Mouse (Mus musculus) embryonic facial prominence, embryonic 11.5 days (tissue): ENCODE results near the gene C2cd3. TPM values are rescaled to one million over a fixed set of nuclear protein-coding genes. Genes with fewer than 3 reads are reported as not detected.

ENCODE experiments used
- ATAC-seq: fragments of 200-750 bp; cut with Nextera tagmentation; replicated peaks from 2 replicates; pipeline ENCODE4 v1.8.0; 2017; ENCODE audit warnings: low read depth; ENCODE audit not compliant: insufficient number of reproducible peaks, low FRiP score, low TSS enrichment
- DNase-seq: peaks from one replicate; pipeline ENCODE4 v3.0.0-alpha.2; 2015; ENCODE audit warnings: low spot score
- H3K27ac ChIP-seq: fragments of 300-500 bp; sonication (generic); replicated peaks from 2 replicates; pipeline ENCODE4 v1.5.1; 2014; ENCODE audit warnings: mild to moderate bottlenecking, low read depth, low read length, control low read depth
- H3K27me3 ChIP-seq: fragments of 300-500 bp; sonication (generic); 2 replicates; pipeline ENCODE4 v1.6.1; 2014; ENCODE audit warnings: mild to moderate bottlenecking, low read length, moderate library complexity, mixed read lengths; ENCODE audit not compliant: control insufficient read depth, insufficient read depth
- H3K36me3 ChIP-seq: fragments of 300-500 bp; sonication (generic); replicated peaks from 2 replicates; pipeline ENCODE4 v1.6.1; 2014; ENCODE audit warnings: low read depth, mild to moderate bottlenecking, low read length, moderate library complexity, mixed read lengths; ENCODE audit not compliant: control insufficient read depth, insufficient read depth
- H3K4me1 ChIP-seq: fragments of 300-500 bp; sonication (generic); 2 replicates; pipeline ENCODE4 v1.6.1; 2014; ENCODE audit warnings: low read length, mixed read lengths; ENCODE audit not compliant: control insufficient read depth, insufficient read depth
- H3K4me2 ChIP-seq: fragments of 300-500 bp; sonication (generic); 2 replicates; pipeline ENCODE4 v1.6.1; 2014; ENCODE audit warnings: low read depth, mild to moderate bottlenecking, control low read depth, low read length, moderate library complexity
- H3K4me3 ChIP-seq: fragments of 300-500 bp; sonication (generic); 2 replicates; pipeline ENCODE4 v1.5.1; 2014; ENCODE audit warnings: low read depth, low read length, control low read depth
- H3K9ac ChIP-seq: fragments of 300-500 bp; sonication (generic); replicated peaks from 2 replicates; pipeline ENCODE4 v1.6.1; 2014; ENCODE audit warnings: mild to moderate bottlenecking, control low read depth, low read length
- H3K9me3 ChIP-seq: fragments of 300-500 bp; sonication (generic); replicated peaks from 2 replicates; pipeline ENCODE4 v1.6.1; 2016; ENCODE audit warnings: mild to moderate bottlenecking, low read length, inconsistent platforms, mixed read lengths; ENCODE audit not compliant: control insufficient read depth
- WGBS: fragments of 180-500 bp; shearing (Covaris S2); extraction: QIAGEN DNeasy Blood & Tissue Kit; methylation state at CpG from one replicate; pipeline ENCODE4 v1.1.7; 2014; 5-methylcytosine and 5-hydroxymethylcytosine counted together
- polyA plus RNA-seq: library from polyadenylated mRNA; unstranded; fragments of >200 nt; fragmentation: Nextera tagmentation; extraction: Ambion mirVana; gene quantifications from 2 replicates; pipeline ENCODE4 v1.2.1, GENCODE M21; 2014

C2cd3 gene
- polyA plus RNA-seq, 1 experiment from 2014 or later = 32.4 TPM

- 0 out of 2 replicates have a peak overlapping the region, but pooled peaks have one; percentile 28 for H3K9ac ChIP-seq
- H3K27me3 ChIP-seq = no peaks in the 10 kb centered on the region
- 77% methylated on average over 4 of the region's 4 CpGs for WGBS
- ATAC-seq (no peak; the same call in 1 of the 2 replicates), DNase-seq (no peak)
- no peaks in the 10 kb centered on the region; the same call in 1 of the 2 replicates for H3K36me3 ChIP-seq
- no peak overlapping the region for H3K4me3 ChIP-seq
- H3K9me3 ChIP-seq = no peaks in the 10 kb centered on the region
- H3K4me2 ChIP-seq = no peak overlapping the region
- no peaks in the 10 kb centered on the region for H3K4me1 ChIP-seq
- H3K27ac ChIP-seq = no peak overlapping the region; the same call in 1 of the 2 replicates
Observed at GRCm38 (mm10) chr7:100465248-100465647, 93.2 kb downstream of the C2cd3 start.

GRCm38 (mm10) chr7:100465656-100466309, 93.8 kb downstream of the C2cd3 start:
- ATAC-seq (no peak), DNase-seq (no peak)
- Histone ChIP-seq H3K36me3 (no peaks in the 10 kb centered on the region; the same call in 1 of the 2 replicates), H3K27ac (peak overlapping the region; percentile 61; the same call in 1 of the 2 replicates), H3K9ac (0 out of 2 replicates have a peak overlapping the region, but pooled peaks have one; percentile 28), H3K4me3 (no peak overlapping the region), H3K4me1 (no peaks in the 10 kb centered on the region), H3K9me3 (no peaks in the 10 kb centered on the region), H3K4me2 (no peak overlapping the region), H3K27me3 (no peaks in the 10 kb centered on the region)
- 77% methylated on average over 5 of the region's 5 CpGs for WGBS

- H3K27ac ChIP-seq = peak overlapping the region; percentile 32; the same call in 1 of the 2 replicates
Observed at GRCm38 (mm10) chr7:100466781-100467510, 94.9 kb downstream of the C2cd3 start.

GRCm38 (mm10) chr7:100468761-100469160, 96.7 kb downstream of the C2cd3 start:
- Histone ChIP-seq H3K27ac (no peak overlapping the region), H3K4me2 (no peak overlapping the region), H3K4me1 (no peaks in the 10 kb centered on the region), H3K4me3 (no peak overlapping the region), H3K9me3 (no peaks in the 10 kb centered on the region), H3K27me3 (no peaks in the 10 kb centered on the region), H3K36me3 (no peaks in the 10 kb centered on the region; the same call in 1 of the 2 replicates), H3K9ac (no peak overlapping the region)
- ATAC-seq (no peak), DNase-seq (no peak)
- 83% methylated on average over 6 of the region's 6 CpGs for WGBS

More at GRCm38 (mm10) chr7:100466781-100467510, 94.9 kb downstream of the C2cd3 start:
- H3K4me3 ChIP-seq = no peak overlapping the region
- no peak overlapping the region for H3K9ac ChIP-seq
- ATAC-seq (0 out of 2 replicates have a peak, but pooled peaks have one; percentile 50), DNase-seq (no peak)
- no peaks in the 10 kb centered on the region; the same call in 1 of the 2 replicates for H3K36me3 ChIP-seq
- no peaks in the 10 kb centered on the region for H3K9me3 ChIP-seq
- H3K27me3 ChIP-seq = no peaks in the 10 kb centered on the region
- H3K4me2 ChIP-seq = no peak overlapping the region
- no peaks in the 10 kb centered on the region for H3K4me1 ChIP-seq
- 88% methylated on average over 11 of the region's 11 CpGs for WGBS

DNA sequence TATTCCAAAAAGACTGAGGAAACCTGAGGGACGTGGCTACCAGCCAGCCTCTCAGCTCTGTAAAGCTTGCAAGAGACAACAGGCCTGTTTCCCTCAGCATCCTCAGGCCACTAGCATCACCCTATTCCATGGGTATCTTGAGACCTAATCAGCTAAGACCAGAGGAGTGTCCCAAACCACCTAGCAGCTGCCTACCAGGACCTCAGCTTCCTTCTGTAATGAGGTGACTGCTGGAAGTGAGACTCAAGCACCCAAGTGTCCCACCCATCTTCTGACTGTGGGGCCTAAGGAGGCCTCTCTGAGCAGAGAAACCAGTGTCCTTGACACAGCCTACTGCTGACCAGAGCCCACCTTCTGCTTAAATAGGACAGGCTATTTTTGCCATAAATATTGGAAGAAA, 97.5 kb downstream of the C2cd3 start:
- H3K9me3 ChIP-seq = no peaks in the 10 kb centered on the region
- 88% methylated on average over 1 of the region's 1 CpGs for WGBS
- no peaks in the 10 kb centered on the region for H3K27me3 ChIP-seq
- no peak overlapping the region for H3K27ac ChIP-seq
- no peak for ATAC-seq
- H3K4me3 ChIP-seq = no peak overlapping the region
- H3K36me3 ChIP-seq = no peaks in the 10 kb centered on the region
- H3K9ac ChIP-seq = no peak overlapping the region
- no peak overlapping the region for H3K4me2 ChIP-seq
- DNase-seq = no peak
- no peaks in the 10 kb centered on the region for H3K4me1 ChIP-seq

GRCm38 (mm10) chr7:100470796-100471406, 98.9 kb downstream of the C2cd3 start:
- ATAC-seq = no peak
- Histone ChIP-seq H3K27ac (no peak overlapping the region), H3K36me3 (no peaks in the 10 kb centered on the region), H3K4me1 (no peaks in the 10 kb centered on the region), H3K9ac (no peak overlapping the region), H3K4me3 (no peak overlapping the region), H3K9me3 (no peaks in the 10 kb centered on the region), H3K4me2 (no peak overlapping the region), H3K27me3 (no peaks in the 10 kb centered on the region)
- no peak for DNase-seq
- WGBS = 93% methylated on average over 11 of the region's 11 CpGs

DNA sequence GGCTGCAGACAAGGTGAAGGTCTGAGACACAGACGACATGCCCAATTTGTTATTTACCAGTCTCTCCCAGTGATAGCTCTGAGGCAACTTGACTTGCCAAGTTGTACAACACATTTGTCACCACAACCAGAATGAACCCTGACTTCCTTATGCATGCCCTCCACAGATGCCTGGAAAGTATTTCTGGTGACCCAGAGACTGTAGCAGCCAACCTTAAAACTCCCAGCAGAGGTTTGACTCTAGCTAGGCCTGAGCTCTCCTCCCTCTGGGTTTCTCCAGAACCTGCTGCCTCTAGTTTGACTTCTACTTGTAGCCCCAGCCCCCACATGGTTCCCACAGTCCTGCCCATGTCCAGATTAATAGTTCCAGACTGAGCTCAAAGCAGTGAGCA, 99.4 kb downstream of the C2cd3 start:
- Histone ChIP-seq H3K4me1 (no peaks in the 10 kb centered on the region), H3K27me3 (no peaks in the 10 kb centered on the region), H3K27ac (no peak overlapping the region), H3K4me3 (no peak overlapping the region), H3K9ac (no peak overlapping the region), H3K36me3 (no peaks in the 10 kb centered on the region), H3K4me2 (no peak overlapping the region), H3K9me3 (no peaks in the 10 kb centered on the region)
- ATAC-seq = no peak
- 93% methylated on average over 1 of the region's 1 CpGs for WGBS
- no peak for DNase-seq
